Mouse (Mus musculus) lung, embryonic 16.5 days (tissue): ENCODE data around the gene Polr3f. TPM values are rescaled to one million over a fixed set of nuclear protein-coding genes. Genes with fewer than 3 reads are reported as not detected.

Source experiments
- ATAC-seq: fragments of 200-750 bp; cut with Nextera tagmentation; 2 replicates; pipeline ENCODE4 v1.8.0; 2017; ENCODE audit warnings: low read depth, mild to moderate bottlenecking, moderate library complexity
- H3K27ac ChIP-seq: fragments of 300-500 bp; sonication (generic); 2 replicates; pipeline ENCODE4 v1.5.1; 2014; ENCODE audit warnings: mild to moderate bottlenecking, control low read depth, low read length
- H3K27me3 ChIP-seq: fragments of 300-500 bp; sonication (generic); 2 replicates; pipeline ENCODE4 v1.6.1; 2014; ENCODE audit warnings: low read depth, low read length, mixed read lengths; ENCODE audit not compliant: control insufficient read depth, insufficient read depth
- H3K36me3 ChIP-seq: fragments of 300-500 bp; sonication (generic); 2 replicates; pipeline ENCODE4 v1.6.1; 2014; ENCODE audit warnings: low read length; ENCODE audit not compliant: control insufficient read depth, insufficient read depth
- H3K4me1 ChIP-seq: fragments of 300-500 bp; sonication (generic); replicated peaks from 2 replicates; pipeline ENCODE4 v1.6.1; 2014; ENCODE audit warnings: low read length, mixed read lengths; ENCODE audit not compliant: control insufficient read depth, insufficient read depth
- H3K4me2 ChIP-seq: fragments of 300-500 bp; sonication (generic); 2 replicates; pipeline ENCODE4 v1.6.1; 2014; ENCODE audit warnings: low read depth, low read length, control low read depth
- H3K4me3 ChIP-seq: fragments of 300-500 bp; sonication (generic); 2 replicates; pipeline ENCODE4 v1.5.1; 2014; ENCODE audit warnings: mild to moderate bottlenecking, low read length, control low read depth
- H3K9ac ChIP-seq: fragments of 300-500 bp; sonication (generic); 2 replicates; pipeline ENCODE4 v1.6.1; 2014; ENCODE audit warnings: low read length, control low read depth
- H3K9me3 ChIP-seq: fragments of 300-500 bp; sonication (generic); 2 replicates; pipeline ENCODE4 v1.6.1; 2016; ENCODE audit warnings: low read length; ENCODE audit not compliant: control insufficient read depth
- WGBS: fragments of 180-500 bp; shearing (Covaris S2); extraction: QIAGEN DNeasy Blood & Tissue Kit; methylation state at CpG from one replicate; pipeline ENCODE4 v1.1.7; 2014; 5-methylcytosine and 5-hydroxymethylcytosine counted together
- polyA plus RNA-seq: library from polyadenylated mRNA; unstranded; fragments of >200 nt; fragmentation: Nextera tagmentation; extraction: Ambion mirVana; gene quantifications from 2 replicates; pipeline ENCODE4 v1.2.1, GENCODE M21; 2015

Gene Polr3f
- polyA plus RNA-seq, 1 experiment from 2014 or later, result 25.3 TPM

GRCm38 (mm10) chr2:144553905-144554304, 26.4 kb downstream of the Polr3f start:
- H3K27ac ChIP-seq, result no peak overlapping the region
- H3K9me3 ChIP-seq, result no peaks in the 10 kb centered on the region
- 92% methylated on average over 3 of the region's 3 CpGs for WGBS
- no peaks in the 10 kb centered on the region for H3K36me3 ChIP-seq
- H3K27me3 ChIP-seq, result no peaks in the 10 kb centered on the region
- H3K4me1 ChIP-seq, result peaks cover 14% of the 10 kb centered on the region
- H3K4me2 ChIP-seq, result no peak overlapping the region
- no peak overlapping the region for H3K9ac ChIP-seq
- H3K4me3 ChIP-seq, result no peak overlapping the region
- ATAC-seq, result no peak

DNA sequence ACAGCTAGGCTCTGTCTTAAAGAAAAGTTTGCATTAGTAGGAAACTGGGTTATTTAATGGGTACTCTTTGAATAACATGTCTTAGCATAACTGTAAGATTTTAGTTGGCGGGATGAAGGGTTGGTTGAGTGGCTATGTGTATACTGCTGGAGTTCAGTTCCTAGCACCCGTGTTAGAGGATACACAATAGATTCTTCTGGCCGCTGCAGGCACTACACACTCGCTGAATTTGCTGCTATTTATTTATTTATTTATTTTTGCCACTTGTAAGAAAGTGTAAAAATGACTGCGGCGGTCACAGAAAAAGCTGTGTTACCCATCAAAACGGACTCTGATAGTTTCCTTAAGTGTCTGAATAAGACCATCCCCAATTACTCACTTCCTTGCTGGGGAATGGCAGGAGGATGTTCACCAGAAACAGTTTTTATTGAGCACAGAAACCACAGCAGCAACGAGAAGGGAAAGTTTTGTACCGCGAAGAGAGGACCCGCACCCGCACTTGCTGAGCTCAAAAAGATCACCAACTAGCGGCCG, 27.8 kb downstream of the Polr3f start:
- no peaks in the 10 kb centered on the region for H3K9me3 ChIP-seq
- H3K4me3 ChIP-seq, result peak overlapping the region; percentile 90
- no peaks in the 10 kb centered on the region for H3K36me3 ChIP-seq
- peaks cover 10% of the 10 kb centered on the region for H3K4me1 ChIP-seq
- no peaks in the 10 kb centered on the region for H3K27me3 ChIP-seq
- peak; percentile 21 for ATAC-seq
- H3K9ac ChIP-seq, result peak overlapping the region; percentile 67
- WGBS, result under 1% methylated on average over 14 of the region's 14 CpGs
- peak overlapping the region; percentile 49 for H3K4me2 ChIP-seq
- peak overlapping the region; percentile 97 for H3K27ac ChIP-seq

- H3K9me3 ChIP-seq, result no peaks in the 10 kb centered on the region
- no peaks in the 10 kb centered on the region for H3K36me3 ChIP-seq
- ATAC-seq, result peak; percentile 98
- peak within 1 kb of the TSS; percentile 64 for H3K4me2 ChIP-seq
- H3K4me3 ChIP-seq, result peak within 1 kb of the TSS; percentile 90
- H3K27ac ChIP-seq, result peak within 1 kb of the TSS; percentile 97
- peak within 1 kb of the TSS; percentile 83 for H3K9ac ChIP-seq
- no peaks in the 10 kb centered on the region for H3K27me3 ChIP-seq
- peaks cover 10% of the 10 kb centered on the region for H3K4me1 ChIP-seq
- WGBS, result 0% methylated on average over 44 of the region's 44 CpGs
These were observed 28.5 kb downstream of the Polr3f start, which contains the start of gene Sec23b for GRCm38 (mm10) chr2:144555820-144556552. Gene Sec23b (plus strand): TSS chr2:144556229.

- no peak overlapping the region for H3K4me2 ChIP-seq
- WGBS, result 65% methylated on average over 4 of the region's 4 CpGs
- H3K36me3 ChIP-seq, result peaks cover 44% of the 10 kb centered on the region
- H3K9me3 ChIP-seq, result no peaks in the 10 kb centered on the region
- H3K27me3 ChIP-seq, result no peaks in the 10 kb centered on the region
- no peak overlapping the region for H3K9ac ChIP-seq
- ATAC-seq, result no peak
- H3K4me3 ChIP-seq, result no peak overlapping the region
- no peak overlapping the region for H3K27ac ChIP-seq
- H3K4me1 ChIP-seq, result no peaks in the 10 kb centered on the region
These were observed 61.2 kb downstream of the Polr3f start for GRCm38 (mm10) chr2:144588723-144589122.

Other genes with a start within 250 kb of the Polr3f start
- 3.7 and 4.1 TPM in 2 replicates for gene Ovol2, start 195.6 kb upstream of the Polr3f start, polyA plus RNA-seq
- gene Kat14, start 158.7 kb upstream of the Polr3f start, polyA plus RNA-seq, result 36.4 and 36.9 TPM in 2 replicates
- 2.4 and 4.1 TPM in 2 replicates for gene Pet117, start 158.7 kb upstream of the Polr3f start, polyA plus RNA-seq
- gene Dzank1, start 304 bp upstream of the Polr3f start, polyA plus RNA-seq, result 1.3 and 2.1 TPM in 2 replicates
- gene Rbbp9, start 23.2 kb downstream of the Polr3f start, polyA plus RNA-seq, result 65.3 and 65.6 TPM in 2 replicates
- gene Sec23b, start 28.5 kb downstream of the Polr3f start, polyA plus RNA-seq, result 96.7 and 102 TPM in 2 replicates
- gene Smim26, start 66.3 kb downstream of the Polr3f start, polyA plus RNA-seq, result 32.4 and 33.8 TPM in 2 replicates
- gene Dtd1, start 72.2 kb downstream of the Polr3f start, polyA plus RNA-seq, result 38.1 and 42.0 TPM in 2 replicates